Mouse (Mus musculus): Measurements from ENCODE around the gene Coro2b.

- no peak for TF ChIP-seq CTCF (IDR thresholded peaks at IDR 0.05; ENCODE audit: low read depth, low read length)
- TF ChIP-seq POLR2A (IDR thresholded peaks at IDR 0.05; ENCODE audit: insufficient read depth, low read length) = no peak
These were observed 113.9 kb downstream of the Coro2b start for GRCm38 (mm10) chr9:62422926-62423325.

All from ES-Bruce4 (cell line).